In genomic region chr17:5997380-5998234, GRCm38 (mm10) we compare ENCODE assay signal across 10 mouse cellular contexts. TPM values are rescaled to one million over a fixed set of nuclear protein-coding genes. Genes with fewer than 3 reads are reported as not detected.
A peak's percentile ranks its signal among the peaks of the same experiment; 100 is the strongest.
DNase-seq lines count a peak whose midpoint lies in the region; ATAC-seq lines count a peak whose summit lies in the region.
"Had no signal": no experiment of that assay in that cellular context is flagged by ENCODE, and none has a peak within 500 bp of the region (broad histone marks: within the 10 kb centered on the region; RNA-seq: fewer than 3 reads in every experiment).

No protein-coding gene starts in this region.

- peaks cover 64% of the 10 kb centered on the region for H3K4me1 ChIP-seq in heart, embryonic 16.5 days (ENCODE audit: control insufficient read depth, insufficient read depth, low read length)
- H3K4me1 ChIP-seq: liver, embryonic 15.5 days had no signal

- ATAC-seq in heart, embryonic 16.5 days (replicated peaks; ENCODE audit: extremely low read depth, insufficient read depth, low FRiP score), result peak; percentile 91
- ATAC-seq: forebrain, embryonic 16.5 days had no signal

- no peaks in the 10 kb centered on the region for H3K9me3 ChIP-seq in heart, embryonic 16.5 days (replicated peaks; ENCODE audit: control insufficient read depth, low read length)
- H3K9me3 ChIP-seq: liver, embryonic 15.5 days had no signal

- H3K36me3 ChIP-seq in heart, embryonic 16.5 days (ENCODE audit: control insufficient read depth, insufficient read depth), result no peaks in the 10 kb centered on the region
- H3K36me3 ChIP-seq: liver, embryonic 15.5 days had no signal

- H3K27ac ChIP-seq in heart, embryonic 16.5 days (ENCODE audit: low read length), result peak overlapping the region; percentile 100
- H3K27ac ChIP-seq: liver, embryonic 15.5 days had no signal

- peak overlapping the region; percentile 56 for H3K9ac ChIP-seq in heart, embryonic 16.5 days (ENCODE audit: low read length)
- H3K9ac ChIP-seq: liver, embryonic 15.5 days had no signal

- no peaks in the 10 kb centered on the region for H3K27me3 ChIP-seq in heart, embryonic 16.5 days (ENCODE audit: control insufficient read depth, insufficient read depth, low read length)
- H3K27me3 ChIP-seq: liver, embryonic 15.5 days had no signal

- peak; percentile 50 for DNase-seq in ovary, postnatal 36 days (ENCODE audit: low spot score)
- no peak for DNase-seq in ovary, postnatal 14 days (ENCODE audit: low spot score)
- DNase-seq in cerebellum, adult 9-10 months, result peak; percentile 85
- DNase-seq in testis, postnatal 14 days (ENCODE audit: low spot score), result peak; percentile 84
- DNase-seq in B cell, adult 2 months, result no peak
- no peak for DNase-seq in urinary bladder, postnatal 36 days (ENCODE audit: low spot score in 2 of 2)
- DNase-seq: right cerebral cortex, postnatal 4 days had no signal

- peak overlapping the region; percentile 10; the same call in 1 of the 2 replicates for H3K4me3 ChIP-seq in heart, embryonic 16.5 days (ENCODE audit: low read length)
- H3K4me3 ChIP-seq: liver, embryonic 15.5 days had no signal

- H3K4me2 ChIP-seq in heart, embryonic 16.5 days (ENCODE audit: low read depth, low read length), result peak overlapping the region; percentile 48
- H3K4me2 ChIP-seq: liver, embryonic 15.5 days had no signal

- WGBS in heart, embryonic 16.5 days, result 28% methylated on average over 16 of the region's 16 CpGs

RNA-seq across cellular contexts. Expression of gene Synj2, which starts 56.5 kb away (rescaled TPM):
- polyA plus RNA-seq in heart, embryonic 16.5 days (2015; fragmentation: Nextera tagmentation; extraction: Ambion mirVana), result 4.2 and 5.3 TPM in 2 replicates

Comparison
In these comparisons a context has a peak if more than half of its experiments do, and no peak if none do; other contexts are left out.
1. DNase-seq: peak in ovary, postnatal 36 days (single experiment), cerebellum, adult 9-10 months (single experiment) and testis, postnatal 14 days (single experiment); none in ovary, postnatal 14 days (single experiment), B cell, adult 2 months (0 of 2) and urinary bladder, postnatal 36 days (0 of 2).